Mouse (Mus musculus): ENCODE data around the gene Nfkb1.

Gene Nfkb1

GRCm38 (mm10) chr3:135581606-135582117, 109.7 kb downstream of the Nfkb1 start:
- peak; percentile 76 for DNase-seq

GRCm38 (mm10) chr3:135580439-135581275, 110.7 kb downstream of the Nfkb1 start:
- DNase-seq: peak; percentile 15

- no peak for DNase-seq
These were observed 112.2 kb downstream of the Nfkb1 start for GRCm38 (mm10) chr3:135579179-135579578.

GRCm38 (mm10) chr3:135578588-135579140, 112.7 kb downstream of the Nfkb1 start:
- DNase-seq: no peak

- DNase-seq: no peak
These were observed 116.2 kb downstream of the Nfkb1 start for GRCm38 (mm10) chr3:135575126-135575525.

GRCm38 (mm10) chr3:135573051-135573450, 118.3 kb downstream of the Nfkb1 start:
- DNase-seq: no peak

GRCm38 (mm10) chr3:135571540-135571939, 119.8 kb downstream of the Nfkb1 start:
- no peak for DNase-seq

- no peak for DNase-seq
These were observed 122.7 kb downstream of the Nfkb1 start for GRCm38 (mm10) chr3:135568633-135569032.

- DNase-seq: no peak
These were observed 123.5 kb downstream of the Nfkb1 start for GRCm38 (mm10) chr3:135567888-135568287.

- no peak for DNase-seq
These were observed 126.0 kb downstream of the Nfkb1 start for GRCm38 (mm10) chr3:135565306-135565705.

GRCm38 (mm10) chr3:135564706-135565105, 126.6 kb downstream of the Nfkb1 start:
- DNase-seq: no peak

- no peak for DNase-seq
These were observed 128.1 kb downstream of the Nfkb1 start for GRCm38 (mm10) chr3:135563163-135563689.

- no peak for DNase-seq
These were observed 129.3 kb downstream of the Nfkb1 start for GRCm38 (mm10) chr3:135562036-135562435.

GRCm38 (mm10) chr3:135556851-135557662, 134.3 kb downstream of the Nfkb1 start:
- DNase-seq: no peak

GRCm38 (mm10) chr3:135556052-135556587, 135.2 kb downstream of the Nfkb1 start:
- DNase-seq: no peak

- no peak for DNase-seq
These were observed 136.2 kb downstream of the Nfkb1 start for GRCm38 (mm10) chr3:135555192-135555591.

- DNase-seq: no peak
These were observed 138.5 kb downstream of the Nfkb1 start for GRCm38 (mm10) chr3:135552874-135553273.

- DNase-seq: no peak
These were observed 144.0 kb downstream of the Nfkb1 start for GRCm38 (mm10) chr3:135547298-135547697.

- DNase-seq: no peak
These were observed 145.0 kb downstream of the Nfkb1 start for GRCm38 (mm10) chr3:135546212-135546923.

All from retina, postnatal 1 day (tissue).